ENCODE assay signal across 10 mouse cellular contexts in the genomic region with DNA sequence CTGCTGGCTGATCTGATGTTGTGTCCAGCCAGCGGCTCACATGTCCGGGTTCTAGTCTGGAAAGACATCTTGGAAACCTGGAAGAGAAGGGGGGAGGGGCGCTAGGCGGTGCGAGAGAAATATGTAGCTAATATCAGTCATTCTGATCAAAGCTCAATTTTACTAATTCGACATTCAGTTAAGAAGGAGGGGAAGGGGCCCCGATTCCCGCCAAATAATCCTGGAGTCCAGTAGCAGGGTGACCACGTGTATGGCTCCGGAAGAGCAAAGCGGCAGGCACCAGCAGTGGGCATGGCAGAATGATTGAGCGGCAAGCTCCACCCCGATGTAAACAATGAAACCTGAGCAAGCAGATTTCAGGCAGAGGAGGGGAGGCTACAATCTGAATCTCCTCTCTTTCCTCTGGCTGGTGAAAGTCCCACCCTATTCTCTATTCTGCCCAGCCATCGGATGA. TPM values are rescaled to one million over a fixed set of nuclear protein-coding genes. Genes with fewer than 3 reads are reported as not detected.
DNase-seq lines count a peak whose midpoint lies in the region; ATAC-seq and TF ChIP-seq lines count a peak whose summit lies in the region.
"Had no signal": no experiment of that assay in that cellular context is flagged by ENCODE, and none has a peak within 500 bp of the region (broad histone marks: within the 10 kb centered on the region; RNA-seq: fewer than 3 reads in every experiment).

No protein-coding gene starts in this region.

- H3K4me2 ChIP-seq in heart, embryonic 16.5 days (ENCODE audit: low read depth, low read length), result peak overlapping the region; percentile 66
- H3K4me2 ChIP-seq in embryonic facial prominence, embryonic 11.5 days (ENCODE audit: low read depth, low read length), result peak overlapping the region; percentile 39
- H3K4me2 ChIP-seq in intestine, postnatal 0 days (replicated peaks; ENCODE audit: low read depth), result peak overlapping the region; percentile 57

- H3K27ac ChIP-seq in heart, embryonic 16.5 days (ENCODE audit: low read length), result no peak overlapping the region
- H3K27ac ChIP-seq in embryonic facial prominence, embryonic 11.5 days (replicated peaks; ENCODE audit: low read depth, low read length), result no peak overlapping the region
- no peak overlapping the region for H3K27ac ChIP-seq in intestine, postnatal 0 days (ENCODE audit: low read depth, low read length)

- no peak for DNase-seq in heart, adult 18-20 months
- DNase-seq in embryonic facial prominence, embryonic 11.5 days (ENCODE audit: low spot score), result peak; percentile 72
- peak; percentile 63 for DNase-seq in neural tube, embryonic 10.5 days (ENCODE audit: extremely low spot score, low spot score)
- DNase-seq in ovary, postnatal 36 days (ENCODE audit: low spot score), result no peak
- no peak for DNase-seq in thymus, postnatal 25 days
- no peak for DNase-seq in gastrocnemius, postnatal 25 days
- DNase-seq: thymus, postnatal 4 days had no signal

- WGBS in heart, embryonic 16.5 days, result 6% methylated on average over 14 of the region's 14 CpGs
- 7% methylated on average over 14 of the region's 14 CpGs for WGBS in embryonic facial prominence, embryonic 11.5 days
- WGBS in intestine, postnatal 0 days, result 8% methylated on average over 14 of the region's 14 CpGs

- peak overlapping the region; percentile 44 for H3K4me3 ChIP-seq in heart, embryonic 16.5 days (ENCODE audit: low read length)
- peak overlapping the region; percentile 16; the same call in 1 of the 2 replicates for H3K4me3 ChIP-seq in embryonic facial prominence, embryonic 11.5 days (ENCODE audit: low read depth, low read length)
- peak overlapping the region; percentile 16; the same call in 1 of the 2 replicates for H3K4me3 ChIP-seq in intestine, postnatal 0 days (ENCODE audit: low read depth, low read length)

- 0 out of 2 replicates have a peak, but pooled peaks cover 3% of the 10 kb centered on the region for H3K4me1 ChIP-seq in heart, embryonic 16.5 days (ENCODE audit: control insufficient read depth, insufficient read depth, low read length)
- no peaks in the 10 kb centered on the region for H3K4me1 ChIP-seq in embryonic facial prominence, embryonic 11.5 days (ENCODE audit: control insufficient read depth, insufficient read depth, low read length)
- H3K4me1 ChIP-seq in intestine, postnatal 0 days (replicated peaks; ENCODE audit: control insufficient read depth, insufficient read depth, low read length), result 0 out of 2 replicates have a peak, but pooled peaks cover 3% of the 10 kb centered on the region

- H3K36me3 ChIP-seq in heart, embryonic 16.5 days (ENCODE audit: control insufficient read depth, insufficient read depth), result no peaks in the 10 kb centered on the region
- H3K36me3 ChIP-seq in embryonic facial prominence, embryonic 11.5 days (replicated peaks; ENCODE audit: control insufficient read depth, insufficient read depth, low read depth, low read length), result no peaks in the 10 kb centered on the region
- H3K36me3 ChIP-seq in intestine, postnatal 0 days (ENCODE audit: control insufficient read depth, insufficient read depth), result no peaks in the 10 kb centered on the region

- H3K9ac ChIP-seq in heart, embryonic 16.5 days (ENCODE audit: low read length), result peak overlapping the region; percentile 54
- no peak overlapping the region for H3K9ac ChIP-seq in embryonic facial prominence, embryonic 11.5 days (replicated peaks; ENCODE audit: low read length)
- H3K9ac ChIP-seq in intestine, postnatal 0 days (ENCODE audit: low read depth, low read length), result no peak overlapping the region

- TF ChIP-seq CTCF in intestine, postnatal 0 days (IDR thresholded peaks at IDR 0.05; ENCODE audit: low read depth), result no peak

- H3K27me3 ChIP-seq in heart, embryonic 16.5 days (ENCODE audit: control insufficient read depth, insufficient read depth, low read length), result no peaks in the 10 kb centered on the region
- no peaks in the 10 kb centered on the region for H3K27me3 ChIP-seq in embryonic facial prominence, embryonic 11.5 days (ENCODE audit: control insufficient read depth, insufficient read depth, low read length)
- no peaks in the 10 kb centered on the region for H3K27me3 ChIP-seq in intestine, postnatal 0 days (replicated peaks; ENCODE audit: control insufficient read depth, insufficient read depth, low read length)

- ATAC-seq in heart, embryonic 16.5 days (replicated peaks; ENCODE audit: extremely low read depth, insufficient read depth, low FRiP score), result no peak
- no peak; the same call in 1 of the 2 replicates for ATAC-seq in embryonic facial prominence, embryonic 11.5 days (replicated peaks; ENCODE audit: insufficient number of reproducible peaks, low FRiP score, low TSS enrichment, low read depth)
- no peak for ATAC-seq in intestine, postnatal 0 days
- ATAC-seq: CD4-positive, CD25-positive, alpha-beta regulatory T cell, adult 4 months had no signal

- no peaks in the 10 kb centered on the region for H3K9me3 ChIP-seq in heart, embryonic 16.5 days (replicated peaks; ENCODE audit: control insufficient read depth, low read length)
- H3K9me3 ChIP-seq in embryonic facial prominence, embryonic 11.5 days (replicated peaks; ENCODE audit: control insufficient read depth, low read length), result no peaks in the 10 kb centered on the region
- no peaks in the 10 kb centered on the region for H3K9me3 ChIP-seq in intestine, postnatal 0 days (ENCODE audit: control insufficient read depth)

RNA-seq across cellular contexts. Expression of a gene that starts 18.1 kb away (rescaled TPM):
- 29.4 and 32.3 TPM in 2 replicates for polyA plus RNA-seq in heart, embryonic 16.5 days (2015; fragmentation: Nextera tagmentation; extraction: Ambion mirVana)
- 1 to 10 TPM; 6.9 to 9.3 TPM for total RNA-seq in heart, adult 18-20 months (2021)
- 91.7 and 103 TPM in 2 replicates for polyA plus RNA-seq in embryonic facial prominence, embryonic 11.5 days (2014; fragmentation: Nextera tagmentation; extraction: Ambion mirVana)
- polyA plus RNA-seq in intestine, postnatal 0 days (2015; fragmentation: Nextera tagmentation; extraction: Ambion mirVana), result 16.8 and 18.1 TPM in 2 replicates
- total RNA-seq in gastrocnemius, postnatal 25 days (2021), result 1 to 10 TPM; 8.6 to 8.7 TPM

RNA-seq across cellular contexts. Expression of a gene that starts 48.4 kb away (rescaled TPM):
- polyA plus RNA-seq in heart, embryonic 16.5 days (2015; fragmentation: Nextera tagmentation; extraction: Ambion mirVana), result 20.8 and 22.8 TPM in 2 replicates
- 10 to 100 TPM; 18.2 to 19.6 TPM for total RNA-seq in heart, adult 18-20 months (2021)
- polyA plus RNA-seq in embryonic facial prominence, embryonic 11.5 days (2014; fragmentation: Nextera tagmentation; extraction: Ambion mirVana), result 59.4 and 66.3 TPM in 2 replicates
- polyA plus RNA-seq in intestine, postnatal 0 days (2015; fragmentation: Nextera tagmentation; extraction: Ambion mirVana), result 6.8 and 7.0 TPM in 2 replicates
- 10 to 100 TPM; 18.1 to 22.1 TPM for total RNA-seq in gastrocnemius, postnatal 25 days (2021)
- polyA plus RNA-seq: CD4-positive, CD25-positive, alpha-beta regulatory T cell, adult 4 months had no signal

Comparison
In these comparisons a context has a peak if more than half of its experiments do, and no peak if none do; other contexts are left out.
1. DNase-seq: peak in embryonic facial prominence, embryonic 11.5 days (single experiment) and neural tube, embryonic 10.5 days (single experiment); none in heart, adult 18-20 months (0 of 2), ovary, postnatal 36 days (single experiment), thymus, postnatal 25 days (single experiment) and gastrocnemius, postnatal 25 days (single experiment).
2. Peak in every context shown above with its lines, with median percentiles within 50 percentile points of each other: H3K4me2 ChIP-seq and H3K4me3 ChIP-seq.